Mouse (Mus musculus) ES-Bruce4 (cell line): ENCODE data around the gene Sirpa.

Source experiments
- CTCF ChIP-seq: IDR thresholded peaks from one replicate; pipeline ENCODE4 v1.8.1; 2011; ENCODE audit warnings: low read depth, low read length
- EP300 ChIP-seq: IDR thresholded peaks from 2 replicates; pipeline ENCODE4 v1.6.1; 2011; ENCODE audit warnings: low read depth, low read length; ENCODE audit not compliant: insufficient read depth

DNA sequence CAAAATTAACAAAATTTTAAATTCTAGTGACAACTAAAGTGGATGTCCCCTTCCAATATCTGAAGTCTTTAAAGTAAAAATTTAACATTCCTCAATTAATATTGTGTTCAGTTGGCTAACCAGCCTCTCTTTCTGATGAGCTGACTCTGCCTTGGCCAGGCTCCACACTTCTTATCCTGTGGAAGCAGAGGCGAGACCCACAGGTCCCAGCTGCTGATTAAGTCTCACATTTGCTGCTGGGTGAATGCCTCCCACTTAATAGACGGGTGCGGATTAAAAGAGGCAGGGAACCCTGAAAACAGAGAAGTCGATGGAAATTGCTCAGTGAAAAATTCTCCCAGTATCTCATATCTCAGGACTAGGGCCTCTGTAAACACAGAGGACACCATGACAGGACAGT, 69.8 kb downstream of the Sirpa start:
- TF ChIP-seq EP300 = no peak
- TF ChIP-seq CTCF = no peak
